Mouse (Mus musculus) megakaryocyte, embryonic 14.5 days (primary cell): Measurements from ENCODE around the gene Dab2ip. TPM values are rescaled to one million over a fixed set of nuclear protein-coding genes. Genes with fewer than 3 reads are reported as not detected.

Experiments
- H3K27me3 ChIP-seq: replicated peaks from 2 replicates; pipeline ENCODE3; 2012; ENCODE audit warnings: inconsistent platforms
- H3K36me3 ChIP-seq: replicated peaks from 2 replicates; pipeline ENCODE3; 2012; ENCODE audit warnings: low read length, inconsistent platforms, mixed read lengths
- H3K4me1 ChIP-seq: 2 replicates; pipeline ENCODE4 v1.6.1; 2012; ENCODE audit warnings: inconsistent platforms
- H3K4me3 ChIP-seq: replicated peaks from 2 replicates; pipeline ENCODE3; 2012; ENCODE audit warnings: moderate library complexity, mild to moderate bottlenecking, inconsistent platforms
- H3K9me3 ChIP-seq: 2 replicates; pipeline ENCODE4 v1.6.1; 2012; ENCODE audit warnings: inconsistent platforms
- FLI1 ChIP-seq: IDR thresholded peaks from 2 replicates; pipeline ENCODE4 v1.6.1; 2012; ENCODE audit warnings: low read length, inconsistent platforms, mixed read lengths
- GATA1 ChIP-seq: IDR thresholded peaks from 3 replicates; pipeline ENCODE4 v1.6.1; 2012; ENCODE audit warnings: mixed read lengths, low read length, inconsistent platforms, borderline replicate concordance
- polyA plus RNA-seq: library from polyadenylated mRNA; stranded (reverse); fragments of >175 nt; gene quantifications from 2 replicates; pipeline ENCODE4 v1.2.3, GENCODE M21; 2012; ENCODE audit warnings: low replicate concordance; ENCODE audit not compliant: insufficient read depth

Dab2ip gene
- polyA plus RNA-seq, 1 experiment, result 5.0 TPM

DNA sequence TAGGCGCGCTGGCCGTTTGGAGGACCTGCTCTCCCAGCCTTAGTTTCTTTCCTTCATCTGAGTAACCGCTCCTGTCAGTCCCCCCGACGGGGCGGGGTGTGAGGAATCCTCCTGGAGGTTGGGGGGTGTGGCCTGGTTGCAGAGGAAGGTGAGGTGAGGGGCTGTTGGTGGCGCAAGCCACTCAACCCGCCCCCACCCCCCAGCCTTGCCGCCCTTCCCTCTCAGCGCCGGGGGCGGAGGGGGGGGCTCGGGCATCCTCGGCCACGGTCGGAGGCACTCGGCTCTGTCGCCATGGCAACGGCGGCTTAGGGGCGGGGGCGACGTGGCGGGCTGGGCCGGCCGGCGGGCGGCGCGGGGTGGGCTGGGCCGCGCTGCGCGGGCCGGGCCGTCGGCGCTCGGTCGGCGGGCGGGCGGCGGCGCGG lies 102.9 kb downstream of the Dab2ip start:
- Histone ChIP-seq H3K36me3 (no peaks in the 10 kb centered on the region), H3K4me3 (peak overlapping the region; percentile 89), H3K4me1 (peaks cover 50% of the 10 kb centered on the region), H3K27me3 (peaks cover 92% of the 10 kb centered on the region), H3K9me3 (peaks cover 11% of the 10 kb centered on the region)
- no peak for TF ChIP-seq FLI1
- no peak for TF ChIP-seq GATA1

GRCm38 (mm10) chr2:35661454-35662000 lies 103.5 kb downstream of the Dab2ip start:
- Histone ChIP-seq H3K27me3 (peaks cover 89% of the 10 kb centered on the region), H3K9me3 (peaks cover 11% of the 10 kb centered on the region), H3K36me3 (no peaks in the 10 kb centered on the region), H3K4me3 (peak overlapping the region; percentile 89), H3K4me1 (peaks cover 56% of the 10 kb centered on the region)
- TF ChIP-seq GATA1 (no peak), FLI1 (peak; percentile 20; the same call in 1 of the 2 replicates)

GRCm38 (mm10) chr2:35662001-35662491 lies 104.0 kb downstream of the Dab2ip start:
- Histone ChIP-seq H3K4me3 (peak overlapping the region; percentile 89), H3K36me3 (no peaks in the 10 kb centered on the region), H3K9me3 (peaks cover 11% of the 10 kb centered on the region), H3K27me3 (peaks cover 86% of the 10 kb centered on the region), H3K4me1 (peaks cover 59% of the 10 kb centered on the region)
- no peak for TF ChIP-seq GATA1
- no peak for TF ChIP-seq FLI1

DNA sequence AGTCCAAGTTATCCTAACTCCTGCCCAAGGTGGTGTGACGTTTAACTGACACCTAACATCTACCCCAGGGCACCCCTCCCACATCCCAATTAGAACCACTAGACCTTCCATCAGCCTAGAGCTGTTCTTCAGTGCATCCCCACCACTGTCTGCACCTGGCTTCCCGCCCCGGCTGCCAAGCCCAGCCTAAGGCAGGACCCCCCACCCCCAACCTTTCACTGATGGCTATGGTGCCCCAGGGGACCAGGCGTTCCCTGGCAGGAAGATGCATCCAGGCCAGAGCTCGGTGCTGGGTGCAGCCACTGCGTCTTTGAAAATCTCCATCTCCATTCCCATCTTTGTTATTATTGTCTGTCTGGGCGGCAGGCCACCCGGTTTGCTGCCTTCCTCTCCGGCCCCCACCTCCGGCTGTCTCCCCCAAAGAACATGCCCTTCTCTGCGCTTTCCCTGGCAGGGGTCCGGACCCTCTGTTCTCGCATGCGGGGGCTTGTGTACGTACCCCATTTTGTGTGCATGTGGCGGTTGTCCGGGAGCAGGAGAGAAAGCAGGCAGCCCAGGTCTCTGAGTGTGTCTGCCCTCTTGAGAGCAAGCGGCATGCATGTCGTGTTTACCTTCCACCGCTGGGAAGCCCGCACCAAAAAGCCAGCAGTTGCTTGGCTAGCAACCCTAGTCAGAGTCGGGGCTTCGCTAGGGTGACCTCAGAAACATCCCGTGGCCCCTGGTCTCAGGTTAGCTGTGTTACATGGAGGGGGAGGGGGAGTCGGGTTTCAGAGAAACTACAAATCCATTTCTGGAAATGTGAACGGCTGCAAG lies 104.9 kb downstream of the Dab2ip start:
- no peaks in the 10 kb centered on the region for H3K36me3 ChIP-seq
- H3K27me3 ChIP-seq, result peaks cover 83% of the 10 kb centered on the region
- peak overlapping the region; percentile 3 for H3K4me3 ChIP-seq
- H3K9me3 ChIP-seq, result peaks cover 11% of the 10 kb centered on the region
- H3K4me1 ChIP-seq, result peaks cover 56% of the 10 kb centered on the region
- TF ChIP-seq GATA1 (no peak), FLI1 (no peak)

DNA sequence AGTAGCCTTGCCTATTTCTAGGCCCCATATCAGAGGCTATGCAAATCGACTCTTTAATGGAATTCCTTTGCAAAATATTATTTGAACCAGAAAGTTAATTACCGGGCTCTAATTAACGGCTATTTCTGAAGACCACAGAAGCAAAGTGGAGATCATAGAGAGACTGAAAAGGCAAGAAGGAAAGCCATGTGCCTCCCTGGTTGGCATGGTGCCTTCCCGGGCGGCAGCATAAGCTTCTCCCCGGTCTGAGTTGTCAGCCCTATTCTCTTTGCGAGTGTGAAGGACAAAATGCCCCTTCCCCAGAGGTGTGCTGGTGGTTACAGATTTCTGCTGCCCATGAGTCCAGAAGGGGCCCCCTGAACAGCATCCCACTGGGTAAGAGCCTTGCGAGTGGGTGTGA lies 109.7 kb downstream of the Dab2ip start:
- H3K4me3 ChIP-seq, result no peak overlapping the region
- H3K9me3 ChIP-seq, result no peaks in the 10 kb centered on the region
- H3K36me3 ChIP-seq, result no peaks in the 10 kb centered on the region
- peaks cover 83% of the 10 kb centered on the region for H3K27me3 ChIP-seq
- TF ChIP-seq GATA1 (no peak), FLI1 (no peak)
- peaks cover 45% of the 10 kb centered on the region for H3K4me1 ChIP-seq

DNA sequence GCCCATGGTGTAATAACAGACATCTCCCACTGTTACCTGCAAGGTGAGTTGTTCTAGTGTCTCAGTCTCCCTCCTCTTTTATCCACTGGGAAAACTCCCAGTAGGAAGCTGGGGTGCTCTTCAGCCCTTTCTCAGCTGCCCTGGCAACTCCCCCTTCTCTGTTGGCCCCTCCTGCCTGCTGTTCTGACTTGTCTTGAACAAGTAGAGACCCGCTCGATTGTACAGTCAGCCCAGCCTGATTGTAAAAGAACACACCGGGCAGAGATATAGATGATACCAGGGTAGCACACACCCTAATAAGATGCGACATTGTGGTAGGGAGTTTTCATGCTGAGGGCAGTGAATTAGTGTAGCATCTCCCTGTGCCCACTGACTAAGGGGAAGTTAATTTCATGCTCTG lies 111.2 kb downstream of the Dab2ip start:
- no peak for TF ChIP-seq FLI1
- TF ChIP-seq GATA1, result no peak
- Histone ChIP-seq H3K27me3 (peaks cover 83% of the 10 kb centered on the region), H3K4me3 (no peak overlapping the region), H3K9me3 (no peaks in the 10 kb centered on the region), H3K4me1 (peaks cover 45% of the 10 kb centered on the region), H3K36me3 (no peaks in the 10 kb centered on the region)

DNA sequence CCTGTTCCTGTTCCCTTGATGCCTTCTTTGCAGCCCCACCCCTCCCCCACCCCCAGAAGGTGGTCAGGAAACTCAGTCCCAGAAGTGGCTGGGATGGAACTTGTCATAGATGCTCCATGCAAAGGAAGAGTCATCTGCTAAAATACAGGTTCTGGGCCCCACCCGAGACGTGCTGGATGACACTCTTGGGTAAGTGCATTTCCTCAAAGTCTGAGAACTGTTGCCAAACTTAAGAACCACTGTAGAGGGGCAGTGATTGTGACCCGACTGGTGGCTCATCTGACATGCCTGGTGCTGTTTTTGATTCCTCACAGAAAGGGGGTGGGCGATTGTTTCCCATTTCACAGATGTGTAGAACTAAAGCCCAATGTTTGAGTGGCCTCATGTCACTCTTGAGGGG lies 111.7 kb downstream of the Dab2ip start:
- H3K36me3 ChIP-seq, result no peaks in the 10 kb centered on the region
- H3K27me3 ChIP-seq, result peaks cover 83% of the 10 kb centered on the region
- TF ChIP-seq FLI1 (no peak), GATA1 (no peak)
- H3K9me3 ChIP-seq, result no peaks in the 10 kb centered on the region
- H3K4me1 ChIP-seq, result peaks cover 47% of the 10 kb centered on the region
- no peak overlapping the region for H3K4me3 ChIP-seq

DNA sequence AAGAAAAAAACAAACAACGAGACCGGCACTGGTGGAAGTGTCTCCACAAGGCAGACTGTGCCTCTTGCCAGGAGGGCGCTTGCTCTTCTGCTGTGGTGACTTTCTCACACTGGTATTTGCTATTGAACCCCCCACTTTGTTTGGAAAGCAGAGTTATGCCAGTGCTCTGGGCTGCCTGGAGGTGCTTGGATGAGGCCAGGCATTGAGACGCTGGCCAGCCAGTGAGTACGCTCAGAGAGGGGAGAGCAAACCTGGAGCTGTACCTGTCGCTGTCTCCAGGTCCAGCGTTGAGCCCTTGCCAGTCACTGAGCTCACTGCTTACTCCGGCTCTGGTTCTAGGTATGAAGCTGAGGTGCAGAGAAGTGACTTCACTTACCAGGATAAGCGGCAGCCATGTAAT lies 112.2 kb downstream of the Dab2ip start:
- Histone ChIP-seq H3K36me3 (no peaks in the 10 kb centered on the region), H3K4me3 (no peak overlapping the region), H3K27me3 (peaks cover 82% of the 10 kb centered on the region), H3K4me1 (peaks cover 53% of the 10 kb centered on the region), H3K9me3 (no peaks in the 10 kb centered on the region)
- TF ChIP-seq GATA1, result no peak
- no peak for TF ChIP-seq FLI1

- Histone ChIP-seq H3K27me3 (peaks cover 90% of the 10 kb centered on the region), H3K36me3 (no peaks in the 10 kb centered on the region), H3K4me1 (peaks cover 59% of the 10 kb centered on the region), H3K9me3 (no peaks in the 10 kb centered on the region), H3K4me3 (no peak overlapping the region)
- TF ChIP-seq FLI1 (no peak), GATA1 (no peak)
Observed at GRCm38 (mm10) chr2:35671980-35672910, 114.2 kb downstream of the Dab2ip start.

GRCm38 (mm10) chr2:35673181-35673580 lies 115.1 kb downstream of the Dab2ip start:
- Histone ChIP-seq H3K36me3 (no peaks in the 10 kb centered on the region), H3K27me3 (peaks cover 91% of the 10 kb centered on the region), H3K9me3 (no peaks in the 10 kb centered on the region), H3K4me1 (peaks cover 68% of the 10 kb centered on the region), H3K4me3 (no peak overlapping the region)
- no peak for TF ChIP-seq GATA1
